Mouse (Mus musculus) thymus, postnatal 25 days (tissue): ENCODE measurements at regions not wholly inside any gene's neighbourhood (a gene's known extent, or its start where the extent isn't known, plus 50 kb on each side); places are given as distances from the start of the nearest gene placed in this dataset.

ENCODE experiments used
- DNase-seq: peaks from one replicate; pipeline ENCODE4 v3.0.0; 2022

GRCm38 (mm10) chr15:62461398-62462051 is 1383.5 kb downstream of the Gsdmc2 start:
- no peak for DNase-seq

DNA sequence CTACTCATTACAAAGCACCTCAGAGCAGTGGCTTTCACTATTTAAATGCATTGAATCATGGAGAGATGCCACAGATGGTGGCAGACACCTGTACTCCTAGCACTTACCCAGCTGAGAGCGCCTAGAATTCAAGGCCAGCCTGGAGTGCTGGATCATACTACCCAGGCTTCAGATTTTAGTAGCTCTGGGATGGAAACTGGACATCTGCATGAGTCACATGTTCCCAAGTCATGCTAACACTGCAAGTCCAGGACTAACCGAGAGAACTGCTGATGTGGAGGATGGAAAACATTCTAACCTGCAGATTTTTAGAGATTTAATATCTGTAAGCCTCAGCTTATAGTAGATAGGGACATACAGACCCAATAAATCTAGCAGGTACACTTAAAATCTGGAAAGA is 1384.3 kb downstream of the Gsdmc2 start:
- no peak for DNase-seq

- no peak for DNase-seq
These were observed 1384.9 kb downstream of the Gsdmc2 start for GRCm38 (mm10) chr15:62460026-62460607.

- DNase-seq: peak; percentile 40
These were observed 1387.0 kb downstream of the Gsdmc2 start for GRCm38 (mm10) chr15:62457990-62458389.

- peak; percentile 59 for DNase-seq
These were observed 1387.8 kb downstream of the Gsdmc2 start for GRCm38 (mm10) chr15:62457051-62457664.

DNA sequence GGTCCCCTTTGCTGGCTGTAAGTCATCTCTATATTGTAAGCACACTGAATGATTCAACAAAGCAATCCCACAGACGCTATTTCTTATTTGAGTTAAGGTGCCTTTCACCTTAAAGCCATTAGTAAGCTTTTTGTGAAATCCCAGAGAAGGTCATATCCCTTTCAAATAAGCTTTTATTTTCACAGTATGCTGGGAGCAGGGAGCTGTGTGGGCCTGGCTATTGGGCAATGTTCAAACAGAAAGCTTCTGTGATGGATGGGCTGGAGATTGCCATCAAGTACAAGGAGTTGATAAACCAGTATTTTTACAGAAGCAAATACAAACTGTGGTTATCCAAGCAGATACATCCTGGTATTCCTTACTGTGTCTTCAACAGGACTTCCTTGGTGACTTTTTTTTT is 1389.0 kb downstream of the Gsdmc2 start:
- no peak for DNase-seq

GRCm38 (mm10) chr15:62448116-62448515 is 1396.9 kb downstream of the Gsdmc2 start:
- DNase-seq: no peak

DNA sequence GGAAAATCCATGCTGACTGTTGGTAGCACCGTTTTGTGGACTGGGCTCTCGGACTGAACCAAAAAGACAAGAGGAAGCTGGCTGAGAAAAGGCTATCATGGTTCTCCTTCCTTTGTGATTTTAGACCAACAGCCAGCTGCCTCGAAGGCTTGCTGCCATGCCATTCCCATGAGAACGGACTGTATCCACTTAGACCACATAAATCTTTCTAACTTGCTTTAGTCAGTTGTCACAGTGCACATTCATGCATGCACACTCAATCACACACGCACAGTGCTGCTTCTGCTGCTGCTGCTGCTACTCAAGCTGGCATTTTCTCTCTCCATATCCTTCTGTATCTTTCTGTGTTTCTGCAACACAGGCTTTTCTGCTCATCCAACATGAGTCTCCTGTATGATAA is 1405.8 kb downstream of the Gsdmc2 start:
- DNase-seq: no peak

DNA sequence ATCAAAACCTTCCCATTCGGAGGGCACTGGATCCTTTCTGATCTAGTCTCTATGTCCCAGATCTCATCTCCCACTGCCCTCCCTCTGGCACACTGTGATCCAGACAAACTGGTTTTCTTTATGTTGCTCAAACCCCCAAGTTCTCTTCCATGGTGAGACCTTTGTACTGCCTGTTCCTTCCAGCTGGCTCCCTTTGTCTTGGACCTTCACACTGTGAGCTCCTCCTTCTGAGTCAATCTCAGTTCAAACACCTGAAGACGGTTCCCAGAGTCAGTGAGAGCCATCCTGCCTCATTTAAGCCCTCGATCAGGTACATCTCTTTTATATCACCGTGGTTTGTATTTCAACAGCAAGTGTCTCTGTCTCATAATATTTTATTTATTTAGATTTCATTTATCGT is 1408.3 kb downstream of the Gsdmc2 start:
- DNase-seq: no peak

DNA sequence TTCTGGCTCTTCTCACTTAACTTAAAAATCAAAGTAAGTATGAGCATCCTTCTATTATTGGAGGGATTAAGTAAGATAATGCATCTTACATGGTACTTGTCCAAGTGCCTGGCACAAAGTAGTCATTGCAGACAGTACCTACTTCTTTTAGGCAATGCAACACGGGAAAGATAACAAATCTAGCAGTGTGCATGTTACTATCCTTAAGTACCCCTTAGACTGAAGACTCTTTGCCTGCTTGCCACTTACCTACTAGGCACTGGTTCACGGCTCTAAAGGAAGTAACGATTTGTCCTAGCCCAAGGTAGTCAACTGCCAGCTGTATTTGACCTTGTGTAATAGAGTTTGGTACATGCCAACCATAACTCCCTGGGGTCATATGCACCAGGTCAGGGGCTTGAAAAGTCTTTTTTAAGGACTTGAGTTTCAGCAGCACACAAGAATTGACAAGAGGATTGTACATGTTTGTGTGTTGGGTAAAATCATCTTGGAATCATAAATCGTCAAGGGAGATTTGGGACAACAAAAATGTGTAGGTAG is 1409.8 kb downstream of the Gsdmc2 start:
- no peak for DNase-seq

GRCm38 (mm10) chr15:62432742-62433245 is 1412.2 kb downstream of the Gsdmc2 start:
- DNase-seq: no peak

GRCm38 (mm10) chr15:62431150-62431678 is 1413.8 kb downstream of the Gsdmc2 start:
- DNase-seq: no peak

- no peak for DNase-seq
These were observed 1422.0 kb downstream of the Gsdmc2 start for GRCm38 (mm10) chr15:62422995-62423394.

- DNase-seq: no peak
These were observed 1423.7 kb downstream of the Gsdmc2 start for GRCm38 (mm10) chr15:62421073-62421851.

GRCm38 (mm10) chr15:62416691-62417090 is 1428.3 kb downstream of the Gsdmc2 start:
- DNase-seq: no peak

- DNase-seq: peak; percentile 23
These were observed 1431.3 kb downstream of the Gsdmc2 start for GRCm38 (mm10) chr15:62413694-62414093.

- DNase-seq: no peak
These were observed 1442.8 kb downstream of the Gsdmc2 start for GRCm38 (mm10) chr15:62402142-62402541.

DNA sequence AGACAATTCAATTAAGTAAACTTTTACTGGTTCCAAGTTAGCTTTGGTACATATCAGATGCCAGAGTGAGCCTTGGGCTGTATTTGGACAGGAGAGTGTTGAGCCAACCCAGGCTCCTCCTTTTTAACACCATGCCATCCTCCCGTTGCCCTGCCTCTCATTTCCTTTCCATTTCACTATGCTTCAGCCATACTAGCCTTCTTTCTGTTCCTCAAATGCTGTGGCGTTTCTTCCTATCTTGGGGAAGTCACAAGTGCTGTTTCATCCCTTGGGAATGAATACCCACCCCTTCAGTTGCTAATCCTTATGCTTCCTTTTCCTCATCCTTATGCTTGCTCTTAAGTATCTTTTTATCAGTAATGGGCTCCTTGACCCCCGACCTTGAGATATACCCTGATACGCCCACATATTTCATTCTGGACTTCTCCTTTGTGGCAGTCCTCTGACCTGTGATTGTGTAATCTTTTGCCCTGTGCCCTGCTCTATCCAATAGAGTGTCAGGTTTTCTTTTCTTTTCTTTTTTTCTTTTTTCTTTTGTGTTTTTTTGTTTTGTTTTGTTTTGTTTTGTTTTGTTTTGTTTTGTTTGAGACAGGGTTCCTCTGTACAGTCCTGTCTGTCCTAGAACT is 1443.9 kb downstream of the Gsdmc2 start:
- no peak for DNase-seq

GRCm38 (mm10) chr15:62399381-62399780 is 1445.6 kb downstream of the Gsdmc2 start:
- DNase-seq: no peak

- DNase-seq: no peak
These were observed 1448.0 kb downstream of the Gsdmc2 start for GRCm38 (mm10) chr15:62397009-62397408.

- no peak for DNase-seq
These were observed 1449.6 kb downstream of the Gsdmc2 start for GRCm38 (mm10) chr15:62395377-62395776.

GRCm38 (mm10) chr15:62393416-62393815 is 1451.6 kb downstream of the Gsdmc2 start:
- DNase-seq: no peak
